Mouse (Mus musculus): ENCODE results near the gene D930048N14Rik. TPM values are rescaled to one million over a fixed set of nuclear protein-coding genes. Genes with fewer than 3 reads are reported as not detected.
A peak's percentile ranks its signal among the peaks of the same experiment; 100 is the strongest.
"Not testable (repeated sequence)": the region's sequence is repeated elsewhere in the genome, so short reads cannot be mapped to it uniquely, and the experiment has no call there.

The D930048N14Rik gene
- polyA plus RNA-seq, 1 experiment from 2014 or later: 3.2 TPM

- no peaks in the 10 kb centered on the region for H3K36me3 ChIP-seq
- H3K4me2 ChIP-seq (replicated peaks): no peak overlapping the region
- H3K27me3 ChIP-seq (replicated peaks): no peaks in the 10 kb centered on the region
- no peak overlapping the region for H3K9ac ChIP-seq
- H3K4me1 ChIP-seq (replicated peaks): peaks cover 5% of the 10 kb centered on the region; the same call in 1 of the 2 replicates
- H3K4me3 ChIP-seq (replicated peaks): no peak overlapping the region
- peak; percentile 72; the same call in 1 of the 2 replicates for ATAC-seq
- H3K9me3 ChIP-seq: no peaks in the 10 kb centered on the region
- 57% methylated on average over 6 of the region's 6 CpGs for WGBS
- H3K27ac ChIP-seq: no peak overlapping the region
Measured at GRCm38 (mm10) chr11:51658705-51659104, 8.0 kb downstream of the D930048N14Rik start.

GRCm38 (mm10) chr11:51661867-51662365 lies 11.2 kb downstream of the D930048N14Rik start:
- Histone ChIP-seq H3K9me3 (no peaks in the 10 kb centered on the region), H3K27me3 (replicated peaks) (no peaks in the 10 kb centered on the region), H3K4me2 (replicated peaks) (no peak overlapping the region), H3K27ac (no peak overlapping the region), H3K9ac (no peak overlapping the region), H3K4me3 (replicated peaks) (no peak overlapping the region), H3K36me3 (no peaks in the 10 kb centered on the region), H3K4me1 (replicated peaks) (peaks cover 5% of the 10 kb centered on the region; the same call in 1 of the 2 replicates)
- ATAC-seq: no peak
- 85% methylated on average over 16 of the region's 16 CpGs for WGBS

- Histone ChIP-seq H3K36me3 (no peaks in the 10 kb centered on the region), H3K4me2 (replicated peaks) (no peak overlapping the region), H3K9me3 (no peaks in the 10 kb centered on the region), H3K9ac (no peak overlapping the region), H3K4me3 (replicated peaks) (no peak overlapping the region), H3K27ac (no peak overlapping the region), H3K4me1 (replicated peaks) (peaks cover 5% of the 10 kb centered on the region; the same call in 1 of the 2 replicates), H3K27me3 (replicated peaks) (no peaks in the 10 kb centered on the region)
- no peak for ATAC-seq
- WGBS: 81% methylated on average over 7 of the region's 7 CpGs
Measured at GRCm38 (mm10) chr11:51662632-51663031, 11.9 kb downstream of the D930048N14Rik start.

GRCm38 (mm10) chr11:51664747-51665146 lies 14.0 kb downstream of the D930048N14Rik start:
- WGBS: 95% methylated on average over 7 of the region's 7 CpGs
- not testable (repeated sequence) for ATAC-seq; H3K27ac ChIP-seq; H3K9ac ChIP-seq; H3K4me2 ChIP-seq (replicated peaks); H3K4me3 ChIP-seq (replicated peaks); H3K36me3 ChIP-seq; H3K27me3 ChIP-seq (replicated peaks); H3K4me1 ChIP-seq (replicated peaks); H3K9me3 ChIP-seq

- ATAC-seq: no peak
- no peaks in the 10 kb centered on the region for H3K36me3 ChIP-seq
- no peak overlapping the region for H3K4me3 ChIP-seq (replicated peaks)
- no peaks in the 10 kb centered on the region for H3K27me3 ChIP-seq (replicated peaks)
- 93% methylated on average over 7 of the region's 7 CpGs for WGBS
- H3K27ac ChIP-seq: no peak overlapping the region
- no peaks in the 10 kb centered on the region for H3K9me3 ChIP-seq
- no peak overlapping the region for H3K9ac ChIP-seq
- no peaks in the 10 kb centered on the region for H3K4me1 ChIP-seq (replicated peaks)
- H3K4me2 ChIP-seq (replicated peaks): no peak overlapping the region
Measured at GRCm38 (mm10) chr11:51670846-51671245, 20.1 kb downstream of the D930048N14Rik start.

GRCm38 (mm10) chr11:51671376-51671775 lies 20.6 kb downstream of the D930048N14Rik start:
- ATAC-seq: no peak
- WGBS: 80% methylated on average over 2 of the region's 2 CpGs
- Histone ChIP-seq H3K4me1 (replicated peaks) (no peaks in the 10 kb centered on the region), H3K27ac (no peak overlapping the region), H3K9me3 (no peaks in the 10 kb centered on the region), H3K4me2 (replicated peaks) (no peak overlapping the region), H3K9ac (no peak overlapping the region), H3K27me3 (replicated peaks) (no peaks in the 10 kb centered on the region), H3K36me3 (no peaks in the 10 kb centered on the region), H3K4me3 (replicated peaks) (no peak overlapping the region)

- no peak for ATAC-seq
- 78% methylated on average over 9 of the region's 9 CpGs for WGBS
- no peaks in the 10 kb centered on the region for H3K9me3 ChIP-seq
- H3K4me3 ChIP-seq (replicated peaks): no peak overlapping the region
- H3K9ac ChIP-seq: no peak overlapping the region
- H3K4me2 ChIP-seq (replicated peaks): no peak overlapping the region
- no peak overlapping the region for H3K27ac ChIP-seq
- no peaks in the 10 kb centered on the region for H3K27me3 ChIP-seq (replicated peaks)
- no peaks in the 10 kb centered on the region for H3K36me3 ChIP-seq
- H3K4me1 ChIP-seq (replicated peaks): no peaks in the 10 kb centered on the region
Measured at GRCm38 (mm10) chr11:51673291-51673690, 22.5 kb downstream of the D930048N14Rik start.

GRCm38 (mm10) chr11:51675386-51675785 lies 24.6 kb downstream of the D930048N14Rik start:
- H3K9me3 ChIP-seq: no peaks in the 10 kb centered on the region
- WGBS: 84% methylated on average over 5 of the region's 5 CpGs
- H3K4me2 ChIP-seq (replicated peaks): no peak overlapping the region
- no peak overlapping the region for H3K9ac ChIP-seq
- no peak overlapping the region for H3K27ac ChIP-seq
- no peaks in the 10 kb centered on the region for H3K27me3 ChIP-seq (replicated peaks)
- no peaks in the 10 kb centered on the region for H3K4me1 ChIP-seq (replicated peaks)
- no peak for ATAC-seq
- no peak overlapping the region for H3K4me3 ChIP-seq (replicated peaks)
- H3K36me3 ChIP-seq: no peaks in the 10 kb centered on the region

GRCm38 (mm10) chr11:51677737-51678418 lies 27.1 kb downstream of the D930048N14Rik start:
- no peaks in the 10 kb centered on the region for H3K9me3 ChIP-seq
- 0 out of 2 replicates have a peak, but pooled peaks cover 4% of the 10 kb centered on the region for H3K4me1 ChIP-seq (replicated peaks)
- H3K27me3 ChIP-seq (replicated peaks): no peaks in the 10 kb centered on the region
- H3K27ac ChIP-seq: no peak overlapping the region
- H3K36me3 ChIP-seq: no peaks in the 10 kb centered on the region
- no peak overlapping the region for H3K9ac ChIP-seq
- H3K4me2 ChIP-seq (replicated peaks): no peak overlapping the region
- WGBS: 43% methylated on average over 6 of the region's 6 CpGs
- no peak overlapping the region for H3K4me3 ChIP-seq (replicated peaks)
- ATAC-seq: no peak

GRCm38 (mm10) chr11:51679466-51679865 lies 28.7 kb downstream of the D930048N14Rik start:
- Histone ChIP-seq H3K9me3 (no peaks in the 10 kb centered on the region), H3K4me1 (replicated peaks) (0 out of 2 replicates have a peak, but pooled peaks cover 4% of the 10 kb centered on the region), H3K4me2 (replicated peaks) (no peak overlapping the region), H3K27ac (no peak overlapping the region), H3K27me3 (replicated peaks) (no peaks in the 10 kb centered on the region), H3K4me3 (replicated peaks) (no peak overlapping the region), H3K36me3 (no peaks in the 10 kb centered on the region), H3K9ac (no peak overlapping the region)
- 68% methylated on average over 3 of the region's 3 CpGs for WGBS
- no peak for ATAC-seq

- Histone ChIP-seq H3K9me3 (no peaks in the 10 kb centered on the region), H3K27ac (no peak overlapping the region), H3K9ac (no peak overlapping the region), H3K4me1 (replicated peaks) (0 out of 2 replicates have a peak, but pooled peaks cover 4% of the 10 kb centered on the region), H3K27me3 (replicated peaks) (no peaks in the 10 kb centered on the region), H3K36me3 (no peaks in the 10 kb centered on the region), H3K4me2 (replicated peaks) (peak overlapping the region; percentile 38; the same call in 1 of the 2 replicates), H3K4me3 (replicated peaks) (no peak overlapping the region; the same call in 1 of the 2 replicates)
- WGBS: 33% methylated on average over 13 of the region's 13 CpGs
- peak; percentile 71 for ATAC-seq
Measured at GRCm38 (mm10) chr11:51681324-51681975, 30.7 kb downstream of the D930048N14Rik start.

GRCm38 (mm10) chr11:51681976-51682374 lies 31.2 kb downstream of the D930048N14Rik start:
- ATAC-seq: no peak

More at GRCm38 (mm10) chr11:51681976-51682374, 31.2 kb downstream of the D930048N14Rik start:
- Histone ChIP-seq H3K4me2 (replicated peaks) (no peak overlapping the region), H3K9me3 (no peaks in the 10 kb centered on the region), H3K36me3 (no peaks in the 10 kb centered on the region), H3K9ac (no peak overlapping the region), H3K27me3 (replicated peaks) (no peaks in the 10 kb centered on the region), H3K4me1 (replicated peaks) (0 out of 2 replicates have a peak, but pooled peaks cover 4% of the 10 kb centered on the region), H3K27ac (no peak overlapping the region), H3K4me3 (replicated peaks) (no peak overlapping the region)
- WGBS: 45% methylated on average over 8 of the region's 8 CpGs

Data from intestine, embryonic 15.5 days (tissue).